In the genomic region with DNA sequence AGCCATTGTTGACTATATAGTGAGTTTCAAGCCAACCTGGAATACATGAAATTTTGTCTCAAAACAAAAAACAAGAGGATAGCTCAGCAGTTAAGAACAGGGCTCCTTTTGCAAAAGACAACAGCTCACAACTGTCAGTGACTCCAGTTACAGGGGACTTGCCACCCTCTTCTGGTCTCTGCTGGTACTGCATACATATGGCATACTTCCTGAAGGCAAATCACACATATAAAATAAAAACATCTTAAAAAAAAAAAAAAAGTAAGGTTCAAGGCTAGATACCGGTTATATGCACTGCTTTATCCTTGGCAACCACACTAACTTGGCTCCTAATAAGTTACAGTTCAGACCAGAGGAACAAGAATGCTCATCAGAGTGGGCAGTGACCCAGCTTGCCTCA, we compare ENCODE assay signal across 8 mouse cellular contexts. TPM values are rescaled to one million over a fixed set of nuclear protein-coding genes. Genes with fewer than 3 reads are reported as not detected.
DNase-seq lines count a peak whose midpoint lies in the region; ATAC-seq and TF ChIP-seq lines count a peak whose summit lies in the region.

No protein-coding gene starts in this region.

- peaks cover 44% of the 10 kb centered on the region for H3K4me1 ChIP-seq in megakaryocyte, embryonic 14.5 days

- peaks cover 3% of the 10 kb centered on the region for H3K36me3 ChIP-seq in megakaryocyte, embryonic 14.5 days (replicated peaks; ENCODE audit: low read length)

- no peaks in the 10 kb centered on the region for H3K27me3 ChIP-seq in megakaryocyte, embryonic 14.5 days (replicated peaks)

- H3K27ac ChIP-seq in gastrocnemius, adult 2 months = peak overlapping the region; percentile 94

- peak overlapping the region; percentile 81 for H3K4me3 ChIP-seq in gastrocnemius, adult 2 months
- H3K4me3 ChIP-seq in megakaryocyte, embryonic 14.5 days (replicated peaks) = peak overlapping the region; percentile 93

- no peak for ATAC-seq in frontal cortex, adult (ENCODE audit: low TSS enrichment)
- peak; percentile 43 for ATAC-seq in common myeloid progenitor, adult 5-6 weeks (replicated peaks; ENCODE audit: low read depth, poor library complexity, severe bottlenecking)

- intact Hi-C loops in gastrocnemius, adult 2 months (cut with DNase I) = loop anchor here (2.0 to 10.0 kb wide), 3 partner anchors 42 to 1778 kb away; a partner anchor contains a TSS
- intact Hi-C loops in left cerebral cortex, postnatal 10 days (cut with DNase I) = loop anchor here (2.0 to 10.0 kb wide), 2 partner anchors 42 to 148 kb away; no protein-coding TSS in a partner anchor

- TF ChIP-seq CTCF in gastrocnemius, adult 2 months (IDR thresholded peaks at IDR 0.05) = peak; percentile 73

- DNase-seq in frontal cortex, adult 2 months (ENCODE audit: extremely low spot score in 1 of 2, low spot score in 1 of 2) = peak; percentile 74 to 91
- peak; percentile 60 for DNase-seq in gastrocnemius, adult 2 months
- peak; percentile 95 for DNase-seq in induced T-regulatory cell, adult 2 months (ENCODE audit: low read depth)
- DNase-seq in left cerebral cortex, postnatal 10 days (ENCODE audit: extremely low spot score in 1 of 2, low spot score in 2 of 2) = peak; percentile 83 to 85
- DNase-seq in right cerebral cortex, postnatal 14 days = peak; percentile 85

- H3K9me3 ChIP-seq in megakaryocyte, embryonic 14.5 days = no peaks in the 10 kb centered on the region

RNA-seq across cellular contexts. Expression of a gene that starts 3.6 kb away (rescaled TPM):
- 7.3 and 7.6 TPM in 2 replicates for polyA plus RNA-seq in frontal cortex, adult 2 months (2012; rRNA removed)
- total RNA-seq in common myeloid progenitor, adult 5-6 weeks (2017) = 5.7 and 7.8 TPM in 2 replicates
- total RNA-seq in gastrocnemius, adult 2 months (2021) = 1 to 10 TPM; 3.2 to 3.8 TPM
- 10 to 100 TPM; 12.4 to 12.5 TPM for total RNA-seq in left cerebral cortex, postnatal 10 days (2021)
- 0.63 TPM in 1 of 2 replicates, not detected in the other for polyA plus RNA-seq in megakaryocyte, embryonic 14.5 days (2012; ENCODE audit: insufficient read depth, low replicate concordance)

RNA-seq across cellular contexts. Expression of a gene that starts 30.2 kb away (rescaled TPM):
- polyA plus RNA-seq in frontal cortex, adult 2 months (2012; rRNA removed) = not detected in 2 replicates
- not detected in 2 replicates for total RNA-seq in common myeloid progenitor, adult 5-6 weeks (2017)
- total RNA-seq in gastrocnemius, adult 2 months (2021) = not detected
- not detected for total RNA-seq in left cerebral cortex, postnatal 10 days (2021)
- not detected in 2 replicates for polyA plus RNA-seq in megakaryocyte, embryonic 14.5 days (2012; ENCODE audit: insufficient read depth, low replicate concordance)

RNA-seq across cellular contexts. Expression of a gene that starts 48.3 kb away (rescaled TPM):
- 6.8 and 8.1 TPM in 2 replicates for polyA plus RNA-seq in frontal cortex, adult 2 months (2012; rRNA removed)
- total RNA-seq in common myeloid progenitor, adult 5-6 weeks (2017) = 3.1 and 3.7 TPM in 2 replicates
- total RNA-seq in gastrocnemius, adult 2 months (2021) = 1 to 10 TPM in 1 of 2 experiments, under 1 TPM in 1; 0.31 to 1.2 TPM
- total RNA-seq in left cerebral cortex, postnatal 10 days (2021) = 10 to 100 TPM; 14.0 to 15.7 TPM
- 1.2 TPM in 1 of 2 replicates, not detected in the other for polyA plus RNA-seq in megakaryocyte, embryonic 14.5 days (2012; ENCODE audit: insufficient read depth, low replicate concordance)
